Mouse (Mus musculus) midbrain, embryonic 16.5 days (tissue): ENCODE measurements around the gene Tcp10b. TPM values are rescaled to one million over a fixed set of nuclear protein-coding genes. Genes with fewer than 3 reads are reported as not detected.
"Not testable (repeated sequence)": the region's sequence is repeated elsewhere in the genome, so short reads cannot be mapped to it uniquely, and the experiment has no call there.

Source experiments
- ATAC-seq: fragments of 200-750 bp; cut with Nextera tagmentation; 2 replicates; pipeline ENCODE4 v1.8.0; 2017; ENCODE audit warnings: moderate TSS enrichment
- H3K27ac ChIP-seq: fragments of 300-500 bp; sonication (generic); 2 replicates; pipeline ENCODE4 v1.5.1; 2014; ENCODE audit warnings: mild to moderate bottlenecking, low read length, mixed read lengths
- H3K27me3 ChIP-seq: fragments of 300-500 bp; sonication (generic); 2 replicates; pipeline ENCODE4 v1.6.1; 2014; ENCODE audit warnings: low read depth, low read length, mixed read lengths; ENCODE audit not compliant: control insufficient read depth, insufficient read depth
- H3K36me3 ChIP-seq: fragments of 300-500 bp; sonication (generic); 2 replicates; pipeline ENCODE4 v1.6.1; 2014; ENCODE audit warnings: mild to moderate bottlenecking, low read length, moderate library complexity, mixed read lengths; ENCODE audit not compliant: control insufficient read depth, insufficient read depth
- H3K4me1 ChIP-seq: fragments of 300-500 bp; sonication (generic); 2 replicates; pipeline ENCODE4 v1.6.1; 2014; ENCODE audit warnings: mild to moderate bottlenecking, low read length, mixed read lengths; ENCODE audit not compliant: control insufficient read depth, insufficient read depth
- H3K4me2 ChIP-seq: fragments of 300-500 bp; sonication (generic); 2 replicates; pipeline ENCODE4 v1.6.1; 2014; ENCODE audit warnings: mild to moderate bottlenecking, low read length, mixed read lengths
- H3K4me3 ChIP-seq: fragments of 300-500 bp; sonication (generic); 2 replicates; pipeline ENCODE4 v1.5.1; 2014; ENCODE audit warnings: low read depth, mild to moderate bottlenecking, low read length, moderate library complexity, mixed read lengths
- H3K9ac ChIP-seq: fragments of 300-500 bp; sonication (generic); 2 replicates; pipeline ENCODE4 v1.6.1; 2014; ENCODE audit warnings: low read depth, low read length, mixed read lengths
- H3K9me3 ChIP-seq: fragments of 300-500 bp; sonication (generic); replicated peaks from 2 replicates; pipeline ENCODE4 v1.6.1; 2014; ENCODE audit warnings: mild to moderate bottlenecking, low read length, mixed read lengths; ENCODE audit not compliant: control insufficient read depth, poor library complexity, severe bottlenecking
- WGBS: fragments of 180-500 bp; shearing (Covaris S2); extraction: QIAGEN DNeasy Blood & Tissue Kit; methylation state at CpG from one replicate; pipeline ENCODE4 v1.1.7; 2014; 5-methylcytosine and 5-hydroxymethylcytosine counted together
- polyA plus RNA-seq: library from polyadenylated mRNA; unstranded; fragments of >200 nt; fragmentation: Nextera tagmentation; extraction: Ambion mirVana; gene quantifications from 2 replicates; pipeline ENCODE4 v1.2.1, GENCODE M21; 2015

Gene Tcp10b
- polyA plus RNA-seq, 1 experiment from 2014 or later = 0.30 TPM

- not testable (repeated sequence) for ATAC-seq, H3K36me3 ChIP-seq, H3K27ac ChIP-seq, H3K9ac ChIP-seq, H3K27me3 ChIP-seq, H3K9me3 ChIP-seq, H3K4me2 ChIP-seq, H3K4me1 ChIP-seq, H3K4me3 ChIP-seq
- 81% methylated on average over 3 of the region's 4 CpGs for WGBS
Measured at GRCm38 (mm10) chr17:13131710-13132109, 70.8 kb downstream of the Tcp10b start, which contains the start of gene Unc93a. Gene Unc93a (minus strand): TSS chr17:13131810.

Other genes starting within 250 kb of the Tcp10b start
- gene Mas1, start 193.0 kb upstream of the Tcp10b start, polyA plus RNA-seq = not detected in 2 replicates
- gene Mrgprh, start 185.1 kb upstream of the Tcp10b start, polyA plus RNA-seq = not detected in 2 replicates
- 0.75 and 1.7 TPM in 2 replicates for gene Pnldc1, start 150.9 kb upstream of the Tcp10b start, polyA plus RNA-seq
- gene Tcp1, start 145.4 kb upstream of the Tcp10b start, polyA plus RNA-seq = 347 and 381 TPM in 2 replicates
- gene Mrpl18, start 144.8 kb upstream of the Tcp10b start, polyA plus RNA-seq = 117 and 122 TPM in 2 replicates
- 0.76 and 1.4 TPM in 2 replicates for gene Acat3, start 120.5 kb upstream of the Tcp10b start, polyA plus RNA-seq
- 378 and 382 TPM in 2 replicates for gene Acat2, start 100.4 kb upstream of the Tcp10b start, polyA plus RNA-seq
- gene Wtap, start 66.9 kb upstream of the Tcp10b start, polyA plus RNA-seq = 133 and 136 TPM in 2 replicates
- gene Sod2, start 54.3 kb upstream of the Tcp10b start, polyA plus RNA-seq = 111 and 118 TPM in 2 replicates
- 0.19 TPM in 1 of 2 replicates, not detected in the other for gene Gpr31b, start 8.8 kb upstream of the Tcp10b start, polyA plus RNA-seq
- not detected in 2 replicates for gene Unc93a, start 70.7 kb downstream of the Tcp10b start, polyA plus RNA-seq
- gene Smok2a, start 160.1 kb downstream of the Tcp10b start, polyA plus RNA-seq = not detected in 2 replicates
- gene Smok2b, start 169.2 kb downstream of the Tcp10b start, polyA plus RNA-seq = not detected in 2 replicates